Mouse (Mus musculus) bone marrow macrophage, adult 2 months (primary cell): ENCODE measurements at regions not wholly inside any gene's neighbourhood (a gene's known extent, or its start where the extent isn't known, plus 50 kb on each side); places are given as distances from the start of the nearest gene placed in this dataset.

ENCODE experiments used
- CTCF ChIP-seq: IDR thresholded peaks from 2 replicates; pipeline ENCODE4 v1.5.1; 2012; ENCODE audit warnings: low read depth, mild to moderate bottlenecking, low read length, moderate library complexity
- POLR2A ChIP-seq: IDR thresholded peaks from 2 replicates; pipeline ENCODE4 v1.6.1; 2012; ENCODE audit warnings: mild to moderate bottlenecking, low read depth, low read length, borderline replicate concordance

GRCm38 (mm10) chr1:156999272-156999671 lies 59.8 kb upstream of the Ralgps2 start:
- TF ChIP-seq CTCF (no peak), POLR2A (no peak)
